Mouse (Mus musculus): Measurements from ENCODE around the gene Nrxn2.

The Nrxn2 gene

GRCm38 (mm10) chr19:6537526-6537925 is 119.0 kb downstream of the Nrxn2 start:
- intact Hi-C loops (cut with DNase I): no loop called here

- intact Hi-C loops (cut with DNase I): no loop called here
Measured at GRCm38 (mm10) chr19:6538546-6538945, 120.0 kb downstream of the Nrxn2 start.

- intact Hi-C loops (cut with DNase I): no loop called here
Measured at GRCm38 (mm10) chr19:6539592-6539991, 121.1 kb downstream of the Nrxn2 start.

DNA sequence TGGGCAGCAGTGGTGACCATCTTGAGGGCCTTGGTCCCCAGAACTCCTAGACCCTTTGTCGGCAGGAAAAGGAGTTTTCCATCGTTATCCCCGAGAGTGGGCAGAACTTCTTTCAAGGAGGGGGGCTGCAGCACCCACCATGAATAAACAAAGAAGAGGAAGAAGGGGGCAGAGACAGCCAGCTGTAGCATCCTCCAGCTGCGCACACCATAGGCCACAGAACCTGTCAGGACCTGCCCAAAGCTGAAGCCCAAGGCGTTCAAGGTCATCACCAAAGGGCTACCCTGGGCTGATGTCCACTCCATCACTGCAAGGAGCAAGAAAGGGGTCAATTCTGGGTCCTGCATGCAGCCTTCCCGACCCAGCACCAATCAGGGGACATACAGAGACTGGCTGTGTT is 121.7 kb downstream of the Nrxn2 start:
- intact Hi-C loops (cut with DNase I): no loop called here

- intact Hi-C loops (cut with DNase I): no loop called here
Measured at GRCm38 (mm10) chr19:6541521-6541920, 123.0 kb downstream of the Nrxn2 start.

DNA sequence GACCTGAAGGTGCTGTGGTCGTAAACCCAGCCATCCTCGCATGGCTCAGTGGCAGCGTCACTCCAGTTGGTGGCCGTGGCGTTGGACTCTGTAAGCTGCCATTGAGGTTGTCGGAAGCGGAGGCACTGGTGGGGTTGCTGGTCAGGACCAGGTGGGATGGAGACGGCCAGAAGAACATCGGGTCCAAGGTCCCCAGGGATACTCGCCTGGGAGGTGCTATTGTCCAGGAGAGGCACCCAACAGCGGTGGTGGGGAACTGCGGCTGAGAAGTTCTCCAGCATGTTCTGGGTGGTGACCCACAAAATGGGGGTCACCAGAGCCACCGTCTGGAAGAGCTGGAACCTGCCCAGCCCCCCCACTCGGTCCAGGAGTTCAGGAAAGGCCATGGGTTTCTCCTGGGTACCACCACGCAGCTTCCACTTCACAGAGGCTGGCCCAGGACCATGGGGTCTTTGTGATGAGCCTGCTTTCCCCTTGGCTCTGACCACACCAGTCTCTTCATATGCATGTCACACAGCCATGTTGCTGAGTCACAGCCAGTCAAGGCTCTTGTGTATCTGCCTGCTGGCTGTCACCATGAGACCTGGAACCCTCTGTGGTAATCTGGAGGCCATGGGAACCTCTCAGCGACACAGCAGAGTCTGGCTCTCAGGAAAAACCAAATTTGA is 124.0 kb downstream of the Nrxn2 start, which contains the start of gene Slc22a12:
Gene Slc22a12 (minus strand): TSS at position 666 of the 668 bp plus-strand sequence.
- intact Hi-C loops (cut with DNase I): no loop called here

DNA sequence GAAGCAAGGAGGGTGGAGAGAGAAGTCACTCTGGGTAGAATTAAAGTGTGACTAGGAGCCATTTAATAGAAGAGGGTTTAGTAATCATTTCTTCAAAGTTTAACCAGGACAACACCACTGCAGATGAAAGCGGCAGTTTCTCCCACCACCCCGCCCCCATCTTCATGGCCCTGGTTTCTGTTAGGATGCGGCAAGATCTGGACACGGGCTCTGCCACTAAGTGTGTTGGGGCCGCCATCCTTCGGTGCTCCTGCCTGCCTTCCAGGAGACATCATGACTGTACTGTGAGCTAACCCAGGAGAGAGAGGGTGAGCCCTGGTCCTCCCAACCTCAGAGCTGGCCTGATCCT is 124.5 kb downstream of the Nrxn2 start:
- intact Hi-C loops (cut with DNase I): no loop called here

DNA sequence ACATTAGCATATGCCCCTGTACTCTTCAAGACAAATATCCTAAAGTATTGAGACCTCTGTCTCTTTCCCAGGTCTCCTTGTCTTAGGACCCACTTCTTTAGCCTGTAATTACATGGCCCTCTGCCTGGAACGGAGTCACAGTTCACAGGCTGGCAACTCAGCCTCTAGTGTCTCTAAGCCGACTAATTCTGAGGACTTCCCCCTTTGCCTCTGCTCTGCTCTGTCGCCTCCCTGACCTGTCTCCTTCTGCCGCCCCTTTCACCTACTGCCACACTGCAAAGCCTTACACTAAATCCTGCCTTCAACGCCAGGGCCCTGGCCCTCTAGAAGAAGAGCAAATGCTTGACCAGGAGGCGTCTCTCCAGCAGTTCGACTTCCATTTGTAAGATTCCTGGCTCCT is 125.0 kb downstream of the Nrxn2 start:
- intact Hi-C loops (cut with DNase I): no loop called here

- intact Hi-C loops (cut with DNase I): no loop called here
Measured at GRCm38 (mm10) chr19:6544712-6545111, 126.2 kb downstream of the Nrxn2 start.

GRCm38 (mm10) chr19:6545481-6545880 is 127.0 kb downstream of the Nrxn2 start:
- intact Hi-C loops (cut with DNase I): no loop called here

DNA sequence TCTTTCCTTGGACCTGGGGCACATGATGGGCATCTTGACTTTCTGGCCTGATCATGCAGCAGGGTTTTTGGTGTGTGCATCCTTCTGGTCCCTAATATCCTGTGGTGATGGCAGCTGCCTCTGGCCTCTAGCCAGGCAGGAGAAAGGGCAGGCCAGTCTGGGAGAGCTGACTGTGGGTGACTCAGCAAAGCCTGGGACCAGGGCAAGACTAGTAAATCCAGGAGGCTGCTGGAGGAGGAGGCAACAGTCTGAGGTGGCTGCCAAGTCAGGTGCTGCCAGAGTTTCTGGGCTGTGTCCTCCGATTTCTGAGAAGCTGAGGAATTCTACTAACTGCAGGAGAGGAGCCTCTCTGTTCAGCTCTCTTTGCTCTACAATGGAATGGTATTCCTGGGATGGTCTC is 127.6 kb downstream of the Nrxn2 start:
- intact Hi-C loops (cut with DNase I): no loop called here

- intact Hi-C loops (cut with DNase I): no loop called here
Measured at GRCm38 (mm10) chr19:6547801-6548200, 129.3 kb downstream of the Nrxn2 start.

DNA sequence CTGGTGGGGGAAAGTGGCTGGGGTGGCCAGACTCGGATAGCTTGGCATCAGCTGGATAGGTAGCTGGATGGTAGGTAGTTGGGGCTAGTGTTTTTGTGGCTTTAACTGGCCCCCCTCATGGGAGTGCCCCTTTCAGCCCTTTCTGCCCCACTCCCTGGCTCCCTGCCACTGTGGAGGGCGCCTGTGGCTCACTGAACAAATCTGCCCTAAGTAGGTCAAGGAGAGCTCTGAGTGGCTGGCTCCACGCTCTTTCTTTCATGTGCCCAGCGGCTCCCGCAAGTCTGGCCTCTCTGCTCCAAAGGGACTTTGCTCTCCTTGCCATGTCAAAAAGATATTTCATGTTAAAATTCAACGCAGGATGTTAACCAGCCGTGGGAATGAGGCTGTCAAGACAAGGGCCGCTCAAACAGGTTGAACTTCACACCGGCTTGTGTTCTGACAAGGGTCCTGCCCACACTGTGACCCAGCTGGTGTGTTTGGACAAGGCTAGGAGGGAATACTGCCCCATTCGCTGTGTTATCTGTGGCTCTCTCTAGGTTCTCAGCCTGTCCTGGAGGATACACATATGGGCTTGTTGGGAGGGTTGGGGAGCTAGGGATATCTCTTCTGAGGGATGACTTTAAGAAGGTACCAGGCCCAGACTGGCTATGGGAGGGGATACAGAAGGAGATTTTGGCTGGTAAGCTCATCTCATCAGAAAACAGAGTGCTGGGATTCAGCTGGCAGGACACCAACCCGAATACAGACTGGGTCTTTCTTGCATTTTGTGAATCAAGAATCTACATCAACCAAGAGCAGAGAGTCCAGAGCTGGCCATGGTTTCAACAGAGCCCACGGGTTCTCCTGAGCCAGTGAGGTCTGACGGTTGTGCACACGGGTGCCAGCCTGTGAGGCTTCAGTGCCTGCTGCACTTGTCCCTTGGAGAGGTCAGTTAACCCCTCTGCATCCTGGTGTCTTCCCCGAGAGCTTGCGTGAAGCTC is 130.2 kb downstream of the Nrxn2 start:
- intact Hi-C loops (cut with DNase I): no loop called here

DNA sequence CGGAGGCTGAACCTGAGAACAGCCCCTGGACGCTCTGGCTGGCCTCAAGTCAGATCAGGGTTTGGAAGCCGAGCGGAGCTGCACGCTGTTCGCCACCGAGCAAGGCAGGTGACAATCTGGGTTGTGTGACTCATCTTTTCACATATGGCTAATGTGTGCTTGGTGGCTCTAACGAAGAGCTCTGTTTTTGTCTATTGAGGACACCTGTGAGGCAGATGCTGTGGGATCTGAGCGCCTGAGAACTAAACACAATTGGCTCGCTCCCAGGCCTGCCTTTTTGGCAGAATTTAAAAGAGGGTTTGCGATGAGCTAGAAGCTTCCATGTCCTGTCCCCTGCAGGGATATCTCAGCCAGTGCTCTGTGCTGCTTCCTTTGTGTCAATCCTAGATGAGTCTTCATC is 131.0 kb downstream of the Nrxn2 start:
- intact Hi-C loops (cut with DNase I): no loop called here

- intact Hi-C loops (cut with DNase I): no loop called here
Measured at GRCm38 (mm10) chr19:6551215-6551614, 132.7 kb downstream of the Nrxn2 start.

DNA sequence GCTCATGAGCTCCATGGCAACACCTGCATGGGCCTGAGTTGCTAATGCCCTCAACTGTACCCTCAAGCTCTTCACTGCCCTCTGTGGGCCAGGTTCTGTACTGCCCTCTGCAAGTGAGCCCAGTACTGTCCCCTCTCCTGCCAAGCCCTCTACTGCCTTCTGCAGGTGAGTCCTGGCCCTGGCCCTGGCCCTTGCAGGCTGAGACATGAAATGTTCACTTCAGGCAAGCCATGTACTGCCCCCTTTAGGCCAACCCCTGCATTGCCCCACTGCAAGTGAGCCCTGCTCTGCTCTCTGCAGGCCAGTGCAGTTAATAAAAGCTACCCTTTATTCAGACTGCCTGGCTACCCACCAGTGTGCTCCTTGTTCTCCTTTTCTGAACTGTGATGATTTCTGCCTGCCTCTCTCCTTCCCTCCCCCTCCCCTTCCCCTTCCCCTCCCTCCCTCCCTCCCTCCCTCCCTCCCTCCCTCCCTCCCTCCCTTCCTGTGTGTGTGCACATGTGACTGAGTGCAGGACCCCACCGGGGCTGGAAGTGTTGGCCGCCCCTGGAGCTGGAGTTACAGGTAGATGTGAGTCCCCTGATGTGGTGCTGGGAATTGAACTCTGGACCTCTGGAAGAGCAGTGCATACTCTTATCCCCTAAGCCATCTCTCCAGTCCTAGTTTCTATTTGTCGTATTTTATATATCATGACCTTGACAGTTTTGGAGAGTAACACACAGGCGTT is 133.9 kb downstream of the Nrxn2 start:
- intact Hi-C loops (cut with DNase I): no loop called here

- intact Hi-C loops (cut with DNase I): no loop called here
Measured at GRCm38 (mm10) chr19:6553174-6553573, 134.6 kb downstream of the Nrxn2 start.

DNA sequence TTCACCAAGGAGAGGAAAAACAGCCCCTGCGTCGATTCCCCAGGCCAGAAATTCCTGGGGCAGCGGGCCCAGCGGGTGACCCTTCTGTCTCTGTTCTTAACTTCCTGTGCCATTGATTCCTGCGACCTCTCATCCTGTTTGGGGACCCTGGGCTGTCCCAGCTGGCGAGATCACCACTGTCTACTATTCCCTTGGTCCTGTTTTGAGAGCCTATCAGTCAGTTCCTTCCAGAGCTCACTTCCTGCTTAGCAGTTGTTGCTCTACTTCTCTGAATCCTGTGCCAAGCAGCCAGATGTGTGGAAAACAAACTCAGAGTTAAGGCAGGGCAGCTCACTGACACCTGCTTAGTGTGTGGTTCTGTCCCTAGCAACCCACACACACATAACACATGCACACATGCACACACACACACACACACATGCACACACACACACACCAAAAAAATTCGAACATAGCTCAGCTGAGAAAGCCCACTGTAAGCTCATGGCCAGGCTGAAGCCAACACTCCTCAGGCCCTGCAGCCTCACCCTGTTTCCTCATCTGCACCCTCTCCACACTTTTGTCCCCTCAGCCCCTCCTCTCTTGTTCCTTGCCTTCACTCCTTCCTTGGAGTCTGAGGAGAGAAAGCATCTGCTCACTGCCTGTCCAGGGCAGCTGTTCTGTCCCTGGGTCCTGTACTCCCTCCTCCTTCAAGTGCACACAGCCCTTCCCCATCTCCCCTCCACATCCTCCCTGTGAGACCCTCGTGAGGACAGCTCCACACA is 135.5 kb downstream of the Nrxn2 start:
- intact Hi-C loops (cut with DNase I): no loop called here

GRCm38 (mm10) chr19:6559576-6559975 is 141.0 kb downstream of the Nrxn2 start:
- intact Hi-C loops (cut with DNase I): no loop called here

DNA sequence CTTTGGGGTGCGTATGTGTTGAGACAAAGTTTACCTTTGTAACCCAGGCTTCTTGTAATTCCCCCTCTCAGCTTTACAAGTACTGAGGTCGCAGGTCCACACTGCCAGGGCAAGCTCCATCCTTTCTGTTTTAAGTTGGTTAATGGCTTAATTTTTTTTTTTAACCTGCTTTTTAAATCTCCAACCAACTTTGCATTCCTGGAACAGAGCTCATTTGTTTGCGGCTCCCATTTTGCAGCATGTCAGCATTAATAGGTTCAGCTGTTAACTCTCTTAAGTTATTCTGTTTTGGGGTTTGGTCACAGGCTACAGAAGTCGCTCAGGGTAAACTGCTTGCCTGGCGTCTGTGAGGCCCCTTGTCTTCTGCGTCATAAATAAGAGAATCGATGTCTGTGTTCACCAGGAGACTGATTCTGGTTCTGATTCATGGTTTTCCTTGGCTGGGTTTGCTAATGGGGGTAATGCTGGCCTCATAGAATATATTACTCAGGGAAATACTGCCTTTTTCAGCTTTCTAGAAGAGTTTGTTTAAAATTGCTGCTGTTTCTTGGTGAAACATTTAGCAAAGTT is 141.8 kb downstream of the Nrxn2 start:
- intact Hi-C loops (cut with DNase I): no loop called here

DNA sequence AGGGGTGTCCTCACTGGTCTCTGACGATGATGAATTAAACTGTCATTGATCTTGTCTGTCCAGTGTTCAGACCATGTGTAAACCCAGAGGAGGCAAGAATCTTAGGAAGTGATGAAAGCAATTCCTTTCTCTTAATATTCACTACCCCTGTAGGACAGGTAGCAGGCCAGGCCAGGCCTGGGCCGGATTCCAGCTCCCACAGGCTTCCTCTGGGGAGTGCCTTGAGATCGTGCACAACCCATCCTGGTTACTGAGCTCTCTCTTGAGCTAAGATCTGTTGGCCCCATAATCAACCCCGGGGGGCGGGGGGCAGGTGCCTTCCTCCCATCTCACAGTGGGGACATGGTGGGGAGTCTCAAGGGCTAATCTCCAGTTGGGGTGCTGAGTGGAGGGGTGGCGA is 146.6 kb downstream of the Nrxn2 start:
- intact Hi-C loops (cut with DNase I): no loop called here

Data from adrenal gland (tissue).